Mouse (Mus musculus): ENCODE measurements around the gene Tpm1.

Gene Tpm1

GRCm38 (mm10) chr9:67024889-67025692, 24.1 kb downstream of the Tpm1 start:
- no peak for DNase-seq (ENCODE audit: low spot score)

GRCm38 (mm10) chr9:67023371-67023770, 25.8 kb downstream of the Tpm1 start:
- no peak for DNase-seq (ENCODE audit: low spot score)

GRCm38 (mm10) chr9:67020063-67020462, 29.1 kb downstream of the Tpm1 start:
- DNase-seq (ENCODE audit: low spot score), result no peak

GRCm38 (mm10) chr9:67013501-67013900, 35.7 kb downstream of the Tpm1 start:
- DNase-seq (ENCODE audit: low spot score), result no peak

- peak; percentile 52 for DNase-seq (ENCODE audit: low spot score)
These were observed 36.7 kb downstream of the Tpm1 start for GRCm38 (mm10) chr9:67012470-67012869.

GRCm38 (mm10) chr9:67011483-67011882, 37.7 kb downstream of the Tpm1 start:
- DNase-seq (ENCODE audit: low spot score), result peak; percentile 67

- DNase-seq (ENCODE audit: low spot score), result no peak
These were observed 40.4 kb downstream of the Tpm1 start for GRCm38 (mm10) chr9:67008781-67009180.

- no peak for DNase-seq (ENCODE audit: low spot score)
These were observed 42.8 kb downstream of the Tpm1 start for GRCm38 (mm10) chr9:67006376-67006775.

- DNase-seq (ENCODE audit: low spot score), result no peak
These were observed 44.0 kb downstream of the Tpm1 start for GRCm38 (mm10) chr9:67005161-67005742.

GRCm38 (mm10) chr9:67003656-67004055, 45.5 kb downstream of the Tpm1 start:
- DNase-seq (ENCODE audit: low spot score), result no peak

- DNase-seq (ENCODE audit: low spot score), result no peak
These were observed 46.0 kb downstream of the Tpm1 start for GRCm38 (mm10) chr9:67003156-67003555.

GRCm38 (mm10) chr9:67001506-67001905, 47.7 kb downstream of the Tpm1 start:
- no peak for DNase-seq (ENCODE audit: low spot score)

GRCm38 (mm10) chr9:67001050-67001449, 48.2 kb downstream of the Tpm1 start:
- peak; percentile 87 for DNase-seq (ENCODE audit: low spot score)

- DNase-seq (ENCODE audit: low spot score), result no peak
These were observed 49.5 kb downstream of the Tpm1 start for GRCm38 (mm10) chr9:66999698-67000097.

- DNase-seq (ENCODE audit: low spot score), result no peak
These were observed 57.3 kb downstream of the Tpm1 start for GRCm38 (mm10) chr9:66991750-66992410.

- no peak for DNase-seq (ENCODE audit: low spot score)
These were observed 58.0 kb downstream of the Tpm1 start for GRCm38 (mm10) chr9:66991021-66991749.

GRCm38 (mm10) chr9:66990046-66990445, 59.2 kb downstream of the Tpm1 start:
- no peak for DNase-seq (ENCODE audit: low spot score)

GRCm38 (mm10) chr9:66989581-66989980, 59.6 kb downstream of the Tpm1 start:
- no peak for DNase-seq (ENCODE audit: low spot score)

- DNase-seq (ENCODE audit: low spot score), result no peak
These were observed 60.3 kb downstream of the Tpm1 start for GRCm38 (mm10) chr9:66988888-66989414.

GRCm38 (mm10) chr9:66988198-66988887, 60.9 kb downstream of the Tpm1 start:
- DNase-seq (ENCODE audit: low spot score), result no peak

- no peak for DNase-seq (ENCODE audit: low spot score)
These were observed 63.8 kb downstream of the Tpm1 start for GRCm38 (mm10) chr9:66985377-66985776.

- no peak for DNase-seq (ENCODE audit: low spot score)
These were observed 67.1 kb downstream of the Tpm1 start for GRCm38 (mm10) chr9:66982085-66982484.
